Mouse (Mus musculus): Measurements from ENCODE around the gene Pfdn2. TPM values are rescaled to one million over a fixed set of nuclear protein-coding genes. Genes with fewer than 3 reads are reported as not detected.
"Not testable (repeated sequence)": the region's sequence is repeated elsewhere in the genome, so short reads cannot be mapped to it uniquely, and the experiment has no call there.

The Pfdn2 gene
- total RNA-seq (2021): 10 to 100 TPM; 85.7 to 91.7 TPM
- long read RNA-seq, experiment 1, transcript Pfdn2-202 (4 exons, 1,735 nt): major isoform, 80 of 101 reads
- long read RNA-seq, experiment 1, partial matches to known transcripts: 2 of 101 reads
- long read RNA-seq, experiment 1, other reads (novel, unspliced or antisense): 16 of 101 reads
- long read RNA-seq, experiment 2, transcript Pfdn2-202 (4 exons, 1,735 nt): major isoform, 76 of 90 reads
- long read RNA-seq, experiment 2, partial matches to known transcripts: 1 of 90 reads
- long read RNA-seq, experiment 2, other reads (novel, unspliced or antisense): 12 of 90 reads

DNA sequence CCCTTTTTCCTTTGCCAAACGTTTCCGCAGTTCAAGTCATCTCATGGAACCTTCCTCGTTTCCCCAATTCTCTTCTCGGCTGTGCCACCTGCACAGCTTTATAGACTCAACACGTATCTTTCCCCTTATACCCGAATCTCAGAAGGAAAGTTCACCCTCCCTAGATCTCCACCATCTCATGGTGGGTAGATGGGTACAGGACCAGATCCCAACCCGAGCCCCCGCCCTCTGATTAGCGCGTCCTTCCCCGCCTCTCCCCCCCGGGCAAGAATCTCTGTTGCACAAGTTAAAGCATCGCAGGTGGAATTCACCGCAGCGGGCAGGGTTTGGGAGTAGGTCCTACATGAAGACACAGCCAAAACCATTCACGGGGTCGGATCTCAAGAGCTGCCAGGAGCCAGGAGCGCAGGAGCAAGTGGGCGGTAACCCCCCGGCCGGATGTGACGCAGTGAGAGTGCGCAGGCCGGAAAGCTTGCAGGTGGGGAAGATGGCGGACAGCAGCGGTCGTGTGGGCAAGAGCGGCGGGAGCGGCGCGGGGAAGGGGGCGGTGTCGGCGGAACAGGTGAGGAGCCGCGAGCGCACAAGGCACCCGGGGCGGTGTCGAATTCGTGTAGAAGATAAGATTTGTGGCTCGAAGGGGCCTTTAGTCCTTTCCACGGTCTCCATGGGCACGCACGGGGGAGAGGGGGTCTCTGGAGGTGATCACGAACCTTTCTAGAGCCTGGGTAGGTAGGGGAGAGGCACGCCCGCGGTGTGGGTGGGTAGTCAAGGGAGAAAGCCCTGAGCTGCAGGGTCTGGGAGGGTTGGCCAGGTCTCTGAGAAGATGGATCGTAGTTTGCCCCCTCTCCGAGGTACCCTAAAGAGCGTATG, at the start of gene Pfdn2, which contains the start of gene Nit1:
TSS of gene Pfdn2 (plus strand) at position 446 of the 870 bp plus-strand sequence.
TSS of gene Nit1 (minus strand) at position 422 of the 870 bp plus-strand sequence.
- DNase-seq: peak; percentile 83 to 84
- intact Hi-C loops (cut with DNase I): no loop called here

DNA sequence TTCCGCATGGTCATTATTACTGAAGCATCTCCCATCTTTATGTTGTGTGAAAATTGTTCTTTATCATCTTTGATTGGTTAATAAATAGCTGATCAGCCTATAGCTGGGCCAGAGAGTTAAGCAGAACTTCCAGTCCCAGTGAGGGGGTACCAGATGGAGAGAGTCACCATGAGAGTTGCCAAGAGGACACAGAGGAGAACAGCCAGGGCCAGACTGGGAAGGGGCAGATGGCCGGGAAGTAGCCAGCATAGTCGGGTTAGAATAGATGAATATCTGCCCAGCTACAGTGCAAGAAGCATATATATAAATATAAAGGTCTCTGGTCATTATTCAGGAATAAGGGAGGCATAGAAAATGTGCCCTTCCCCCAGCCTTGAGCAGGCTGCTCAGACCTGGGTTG, 47.2 kb upstream of the Pfdn2 start:
- intact Hi-C loops (cut with DNase I): no loop called here
- DNase-seq: no peak

DNA sequence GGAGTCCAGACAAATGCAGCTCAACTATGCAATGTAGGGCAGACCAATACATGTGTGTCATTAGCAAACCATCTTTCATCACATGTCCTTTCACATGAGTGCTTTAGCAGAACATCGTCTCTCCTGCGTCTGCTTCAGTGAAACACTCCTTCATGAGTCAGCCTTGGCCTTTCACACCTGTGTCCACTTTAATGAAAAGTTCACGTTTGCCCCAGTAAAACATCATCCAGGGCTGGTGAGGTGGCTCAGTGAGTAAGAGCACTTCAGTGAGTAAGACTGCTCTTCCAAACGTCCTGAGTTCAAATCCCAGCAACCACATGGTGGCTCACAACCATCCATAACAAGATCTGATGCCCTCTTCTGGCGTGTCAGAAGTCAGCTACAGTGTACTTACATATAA, 39.3 kb upstream of the Pfdn2 start:
- DNase-seq: not testable (repeated sequence)

DNA sequence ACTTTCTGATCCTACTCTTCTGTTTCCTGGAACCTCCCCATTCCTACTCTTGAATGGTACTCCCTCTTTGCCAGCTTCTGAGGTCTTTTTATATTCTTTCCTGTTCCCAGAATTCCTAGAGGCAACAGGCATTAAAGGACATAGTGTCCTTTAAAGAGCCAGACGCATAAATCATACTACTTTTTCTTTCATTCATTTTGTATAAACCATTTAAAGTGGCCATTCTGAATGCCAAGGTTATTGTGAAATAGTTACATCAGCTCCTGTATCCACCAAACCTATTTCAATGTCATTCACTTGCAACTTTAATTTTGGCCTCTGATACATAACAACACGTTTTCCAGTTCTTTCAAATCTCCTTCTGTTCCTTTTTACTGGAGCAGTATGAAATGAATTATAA, 36.1 kb upstream of the Pfdn2 start:
- intact Hi-C loops (cut with DNase I): no loop called here

More for the DNA sequence above, 39.3 kb upstream of the Pfdn2 start:
- intact Hi-C loops (cut with DNase I): not testable (repeated sequence)

DNA sequence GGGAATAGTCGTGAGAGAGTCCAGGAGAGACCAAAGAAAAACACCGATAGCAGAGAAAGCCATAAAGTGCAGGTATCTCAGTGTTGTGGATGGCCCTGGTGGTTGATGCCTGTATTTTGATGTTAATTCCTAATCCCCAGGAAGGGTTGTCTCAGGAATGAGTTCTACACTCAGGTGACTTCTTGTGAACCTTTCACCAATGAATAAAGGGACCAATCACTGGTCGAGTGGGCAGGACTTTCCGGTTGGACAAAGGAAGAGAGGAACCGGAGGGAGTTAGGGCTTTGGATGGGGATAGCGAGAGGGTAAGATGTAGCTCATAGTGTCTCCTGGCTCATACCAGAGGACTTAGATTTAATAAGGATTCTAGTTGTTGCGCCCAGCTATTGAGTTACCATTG, 25.7 kb upstream of the Pfdn2 start:
- DNase-seq: no peak
- intact Hi-C loops (cut with DNase I): loop anchor here (5.0 kb wide), 1 partner anchor 38 kb away; no protein-coding TSS in a partner anchor

More for the DNA sequence above, 36.1 kb upstream of the Pfdn2 start:
- DNase-seq: no peak

DNA sequence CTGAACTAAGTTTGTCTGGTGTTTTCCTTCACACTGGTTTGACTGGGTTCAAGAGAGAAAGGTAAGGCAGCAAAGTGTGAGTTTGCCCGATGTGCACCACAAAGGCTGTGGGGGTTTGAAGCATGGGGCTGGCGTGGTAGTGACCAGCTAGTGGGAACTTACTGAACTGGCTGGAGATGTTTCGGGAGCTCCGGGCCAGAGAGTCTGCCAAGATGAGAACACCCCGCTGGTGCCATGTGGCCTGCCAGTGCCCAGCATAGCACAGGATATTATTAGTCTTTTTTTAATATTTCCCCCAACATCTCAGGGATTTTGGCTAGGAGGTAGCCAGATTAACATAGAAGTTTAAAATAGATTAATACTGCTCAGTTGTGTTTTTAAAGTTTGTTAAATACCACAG, 25.3 kb upstream of the Pfdn2 start:
- DNase-seq: no peak
- intact Hi-C loops (cut with DNase I): loop anchor here (5.0 kb wide), 1 partner anchor 37 kb away; no protein-coding TSS in a partner anchor

DNA sequence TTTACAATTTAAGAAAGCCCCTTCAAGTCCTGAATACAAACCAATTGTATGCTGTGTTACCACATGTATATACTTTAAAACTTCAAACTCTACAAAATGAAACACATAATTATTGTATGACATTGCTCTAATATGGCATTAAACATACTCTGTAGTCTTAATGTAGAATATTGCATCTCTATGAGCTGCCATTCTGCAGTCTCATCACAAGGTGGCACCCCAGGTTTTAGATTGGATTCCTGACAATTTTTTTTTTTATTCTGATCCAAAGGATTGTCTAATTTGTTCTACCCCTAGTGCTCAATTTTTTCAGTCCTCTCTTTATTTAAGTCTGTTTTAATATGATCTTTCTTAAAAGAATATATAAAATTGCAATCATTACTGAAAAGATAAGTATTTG, 24.1 kb upstream of the Pfdn2 start:
- intact Hi-C loops (cut with DNase I): loop anchor here (5.0 kb wide), 1 partner anchor 36 kb away; no protein-coding TSS in a partner anchor
- no peak for DNase-seq

DNA sequence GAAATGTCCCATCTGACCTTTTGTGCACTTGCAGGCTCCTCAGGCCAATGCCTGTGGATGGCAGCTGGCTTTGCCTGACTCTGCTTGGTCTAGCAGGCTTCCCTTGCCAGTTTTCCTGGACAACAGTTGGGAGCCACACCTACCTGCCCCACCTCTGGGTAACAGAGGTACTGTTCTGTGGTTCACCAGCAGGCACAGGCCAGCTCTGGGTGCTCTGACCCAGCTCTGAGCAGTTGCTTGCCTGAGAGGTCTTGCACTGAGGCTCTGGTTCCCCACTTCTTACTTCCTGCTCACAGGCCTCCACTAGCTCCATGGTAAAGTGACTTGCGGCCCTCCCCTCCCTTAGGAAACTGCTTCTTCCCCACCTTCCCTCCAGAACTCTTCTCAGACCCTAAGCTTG, 23.5 kb upstream of the Pfdn2 start:
- no peak for DNase-seq
- intact Hi-C loops (cut with DNase I): loop anchor here (5.0 kb wide), 1 partner anchor 35 kb away; no protein-coding TSS in a partner anchor

DNA sequence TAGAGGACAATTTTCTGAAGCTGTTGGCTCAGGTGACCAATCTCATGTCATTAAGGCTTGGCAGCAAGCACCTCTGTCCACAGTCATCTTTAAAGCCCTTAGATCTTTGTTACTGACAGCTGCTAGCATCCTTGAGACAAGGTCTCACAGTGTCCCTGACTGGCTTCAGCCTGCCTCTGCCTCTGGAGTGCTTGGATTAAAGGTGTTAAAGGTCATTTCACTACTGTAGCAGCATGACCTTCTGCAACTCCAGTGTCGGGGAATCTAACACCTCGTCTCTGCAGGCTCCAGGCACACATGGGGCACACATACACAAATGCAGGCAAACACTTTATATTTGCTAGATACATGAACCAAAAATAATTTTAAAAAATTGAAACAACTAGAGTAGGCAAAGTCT, 19.9 kb upstream of the Pfdn2 start:
- intact Hi-C loops (cut with DNase I): loop anchor here (5.0 kb wide), 1 partner anchor 33 kb away; no protein-coding TSS in a partner anchor
- DNase-seq: no peak

DNA sequence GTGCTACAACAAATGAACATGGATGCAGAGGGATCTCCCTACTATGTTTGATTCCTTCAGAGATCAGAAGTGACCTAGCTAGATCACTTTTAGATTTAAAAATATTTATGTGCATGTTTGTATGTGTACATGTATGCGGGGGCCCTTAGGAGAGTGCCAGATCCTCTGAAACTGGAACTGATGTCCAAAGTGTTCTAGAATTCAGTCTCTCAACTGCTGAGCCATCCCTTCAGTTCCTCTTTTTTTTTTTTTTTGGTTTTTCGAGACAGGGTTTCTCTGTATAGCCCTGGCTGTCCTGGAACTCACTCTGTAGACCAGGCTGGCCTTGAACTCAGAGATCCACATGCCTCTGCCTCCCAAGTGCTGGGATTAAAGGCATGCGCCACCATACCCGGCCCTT, 18.9 kb upstream of the Pfdn2 start:
- intact Hi-C loops (cut with DNase I): loop anchor here (5.0 kb wide), 1 partner anchor 34 kb away; no protein-coding TSS in a partner anchor
- not testable (repeated sequence) for DNase-seq

DNA sequence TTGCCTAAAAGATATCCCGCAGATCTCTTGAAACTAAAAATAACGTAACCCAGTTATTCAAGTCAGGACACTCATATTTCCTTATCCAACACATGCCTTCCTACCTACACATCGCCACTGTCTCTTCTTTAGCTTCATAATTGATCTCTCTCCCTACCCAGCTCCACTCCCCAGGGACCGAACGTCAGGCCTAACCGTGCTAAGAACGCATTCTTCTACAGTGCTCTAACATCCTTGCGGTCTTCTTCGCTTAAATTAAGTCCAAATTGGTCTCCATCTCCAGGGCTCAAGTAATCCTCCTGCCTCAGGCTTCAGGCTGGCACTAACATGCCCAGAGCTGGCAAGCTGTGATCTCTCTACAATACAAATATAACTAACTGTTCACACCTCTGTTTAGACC, 17.2 kb upstream of the Pfdn2 start:
- intact Hi-C loops (cut with DNase I): loop anchor here (5.0 kb wide), 1 partner anchor 36 kb away; no protein-coding TSS in a partner anchor
- DNase-seq: no peak

DNA sequence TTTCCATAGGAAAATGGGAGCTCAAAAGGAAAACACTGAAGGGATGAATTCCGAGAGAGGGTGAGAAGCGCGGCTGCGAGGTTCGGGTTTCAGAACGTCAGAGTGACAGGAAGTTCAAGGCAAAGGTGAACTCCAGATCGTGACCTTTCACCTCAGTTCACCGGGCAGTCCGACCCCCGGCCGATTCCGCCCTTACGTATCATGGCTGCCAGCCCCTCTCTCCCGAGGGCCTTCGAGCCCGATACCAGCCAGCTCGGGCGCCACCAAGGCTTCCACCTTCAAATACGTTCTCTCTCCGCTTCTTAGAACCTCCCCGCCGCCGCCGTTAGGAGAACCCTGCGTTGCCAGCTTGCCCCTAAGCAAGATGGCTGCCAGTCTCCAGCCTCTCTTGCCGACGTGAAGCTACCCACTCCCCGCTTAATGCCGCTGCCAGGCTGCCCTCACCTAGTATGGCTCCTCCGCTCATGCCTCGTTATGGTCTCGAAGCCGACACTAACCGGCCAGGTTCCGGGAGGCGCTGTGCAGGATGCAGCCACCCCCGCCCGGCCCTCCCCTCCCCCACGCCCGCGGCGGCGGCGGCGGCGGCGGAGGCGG, 16.5 kb upstream of the Pfdn2 start, which contains the start of gene Dedd:
TSS of gene Dedd (plus strand) at position 307 of the 594 bp plus-strand sequence.
- intact Hi-C loops (cut with DNase I): loop anchor here (5.0 kb wide), 1 partner anchor 37 kb away; no protein-coding TSS in a partner anchor

DNA sequence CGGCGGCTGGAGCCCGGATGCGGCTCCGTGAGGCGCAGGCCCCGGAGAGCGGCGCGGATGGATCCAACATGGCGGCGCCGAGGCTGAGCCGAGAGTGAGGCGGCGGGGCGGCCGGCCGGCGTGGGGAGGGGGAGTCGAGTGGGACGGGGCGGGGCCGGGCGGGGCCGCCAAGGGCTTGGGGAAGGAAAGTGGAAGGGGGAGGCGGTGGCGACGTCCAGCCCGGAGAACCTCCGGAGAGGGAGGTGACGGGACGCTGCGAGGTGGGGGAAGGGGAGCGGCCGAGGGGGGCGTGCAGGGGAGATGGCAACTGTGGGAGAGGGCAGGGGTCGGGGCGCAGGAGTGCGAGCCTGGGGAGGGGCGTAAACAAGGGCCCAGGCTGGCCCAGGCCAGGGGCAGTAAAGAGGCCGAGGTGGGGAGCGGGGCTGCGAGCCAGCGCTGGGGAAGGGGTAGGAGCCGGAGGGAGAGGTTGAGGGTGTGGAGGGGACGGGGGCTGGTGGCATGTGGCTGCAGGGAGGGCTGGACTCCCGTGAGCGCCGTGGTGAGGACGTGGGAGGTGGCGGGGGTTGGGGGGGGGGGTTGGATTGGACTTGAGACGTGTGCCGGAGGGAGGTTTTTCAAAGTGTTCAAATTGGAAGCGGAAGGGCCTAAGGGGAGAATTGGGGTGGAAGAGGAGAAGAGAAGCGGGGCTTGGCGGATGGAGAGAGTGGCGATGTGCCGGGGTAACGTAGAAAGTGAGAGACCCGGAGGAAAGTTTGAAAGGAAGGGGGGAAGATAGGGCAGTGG, 15.8 kb upstream of the Pfdn2 start:
- no peak for DNase-seq
- intact Hi-C loops (cut with DNase I): loop anchor here (1.0 to 5.0 kb wide), 2 partner anchors 15 to 37 kb away; no protein-coding TSS in a partner anchor

More for the DNA sequence above, 16.5 kb upstream of the Pfdn2 start, which contains the start of gene Dedd:
- peak; percentile 86 to 90 for DNase-seq

DNA sequence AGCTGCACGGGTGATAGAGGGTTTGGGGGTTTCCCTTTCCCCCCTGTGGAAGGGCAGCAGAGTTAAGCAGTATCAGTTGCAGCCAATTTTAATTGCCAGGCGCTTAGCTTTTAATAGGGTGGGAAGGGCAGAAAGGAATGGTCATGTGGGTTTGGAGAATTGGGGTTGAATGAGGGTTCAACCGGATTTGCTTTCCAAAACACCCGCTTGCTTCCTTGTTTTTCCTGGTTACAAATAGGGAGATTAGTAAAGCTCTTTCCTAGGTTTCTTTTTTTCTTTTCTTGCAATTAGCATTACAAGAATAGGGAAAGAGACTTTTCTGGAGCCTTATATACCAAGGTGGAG, 15.3 kb upstream of the Pfdn2 start:
- no peak for DNase-seq

DNA sequence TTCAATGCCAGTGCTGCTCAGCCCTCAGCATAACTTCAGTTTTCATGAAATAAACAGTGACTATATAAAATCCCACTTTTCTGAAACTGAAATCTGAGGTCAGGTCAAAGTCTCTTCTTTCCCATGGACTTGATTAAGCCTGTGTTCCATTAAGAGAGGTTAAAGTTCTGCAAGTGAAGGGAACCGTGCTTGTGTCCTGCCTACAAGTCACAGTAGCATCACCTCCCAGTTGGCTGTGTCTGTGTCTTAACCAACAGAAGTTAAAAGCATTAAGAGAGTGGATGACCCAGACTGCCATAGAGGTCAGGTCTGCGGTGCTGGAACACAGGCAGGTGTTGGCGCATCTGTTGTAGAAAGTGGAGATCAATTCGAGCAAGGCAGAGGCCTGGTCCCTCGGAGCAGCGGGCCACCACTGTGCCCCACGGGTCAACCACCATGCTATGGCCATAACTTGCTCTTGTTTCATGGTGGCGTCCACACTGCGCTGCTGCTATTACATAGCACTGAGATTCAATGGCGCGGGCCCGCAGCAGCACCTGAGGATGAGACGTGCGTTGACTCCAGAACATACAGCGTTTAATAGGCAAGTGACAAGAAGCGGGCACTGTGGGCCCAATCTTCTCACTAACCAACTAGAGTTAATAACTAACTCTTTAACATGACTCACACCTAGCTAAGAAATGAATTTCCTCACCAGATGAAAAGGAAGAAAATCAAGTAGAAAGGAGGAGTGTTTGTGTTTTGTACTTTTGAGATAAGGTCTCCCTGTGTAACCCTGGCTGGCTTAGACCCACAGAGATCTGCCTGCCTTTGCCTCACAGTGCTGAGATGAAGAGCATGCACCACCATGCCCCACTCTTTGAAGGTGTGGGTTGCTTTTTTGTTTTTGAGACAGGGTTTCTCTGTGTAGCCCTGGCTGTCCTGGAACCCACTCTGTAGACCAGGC, 2.9 kb upstream of the Pfdn2 start:
- no peak for DNase-seq
- intact Hi-C loops (cut with DNase I): no loop called here

More for the DNA sequence above, 15.3 kb upstream of the Pfdn2 start:
- intact Hi-C loops (cut with DNase I): loop anchor here (1.0 kb wide), 1 partner anchor 14 kb away; no protein-coding TSS in a partner anchor

DNA sequence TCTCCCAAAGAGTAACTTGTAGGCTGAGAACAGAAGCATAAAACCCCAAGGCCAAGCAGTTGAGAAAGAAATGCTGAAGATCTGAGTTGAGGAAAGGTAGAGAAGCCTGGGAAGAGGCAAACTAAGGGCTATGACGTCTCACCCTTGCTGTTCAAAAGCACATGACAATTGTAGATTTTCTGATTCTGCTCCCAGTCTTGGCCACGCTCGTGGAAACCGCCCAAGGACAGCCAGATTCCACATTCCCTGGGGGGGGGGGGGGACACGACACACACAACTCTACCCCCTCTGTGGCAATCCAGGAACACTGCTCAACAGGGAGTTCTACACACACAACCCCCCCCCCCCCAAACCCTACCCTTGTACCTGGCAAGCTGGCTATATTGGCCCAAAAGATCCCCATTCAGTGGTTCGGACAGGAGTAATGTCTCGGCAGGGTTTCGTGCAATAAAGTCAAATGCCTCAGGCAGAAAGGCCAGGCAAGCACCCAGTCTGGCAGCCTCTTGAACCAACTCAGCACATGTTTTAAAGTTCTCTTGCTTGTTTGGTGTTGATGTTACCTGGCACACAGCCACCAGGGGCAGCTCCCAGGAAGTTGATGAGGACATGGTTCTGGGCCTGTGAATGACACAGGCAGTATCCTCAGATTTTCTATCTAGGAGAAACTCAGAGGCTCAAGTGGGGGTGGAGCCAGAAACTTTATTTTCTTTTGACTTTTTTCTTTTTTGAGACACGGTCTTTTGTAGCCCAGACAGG, 1.4 kb upstream of the Pfdn2 start:
- intact Hi-C loops (cut with DNase I): loop anchor here (1.0 kb wide), 1 partner anchor 14 kb away; no protein-coding TSS in a partner anchor
- no peak for DNase-seq

DNA sequence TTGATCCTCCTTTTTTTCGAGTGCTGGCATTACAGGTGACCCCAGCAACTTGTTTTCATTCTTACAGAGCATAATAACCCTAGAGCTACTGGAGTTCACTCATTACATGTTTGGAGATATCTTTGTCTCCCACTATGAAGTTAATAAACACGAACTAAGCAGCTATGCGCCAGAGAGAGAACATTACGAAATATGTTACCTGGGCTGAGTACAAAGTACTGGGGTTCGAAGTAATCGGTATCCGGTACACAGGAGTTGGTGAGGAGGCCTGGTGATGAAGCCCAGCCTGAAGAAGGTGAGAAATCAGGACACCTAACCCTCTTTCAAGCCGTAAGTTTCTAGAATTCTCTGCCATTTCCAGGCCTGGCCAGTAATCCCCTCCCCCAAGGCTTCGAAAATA, 755 bp upstream of the Pfdn2 start:
- intact Hi-C loops (cut with DNase I): loop anchor here (1.0 kb wide), 1 partner anchor 14 kb away; no protein-coding TSS in a partner anchor
- no peak for DNase-seq

DNA sequence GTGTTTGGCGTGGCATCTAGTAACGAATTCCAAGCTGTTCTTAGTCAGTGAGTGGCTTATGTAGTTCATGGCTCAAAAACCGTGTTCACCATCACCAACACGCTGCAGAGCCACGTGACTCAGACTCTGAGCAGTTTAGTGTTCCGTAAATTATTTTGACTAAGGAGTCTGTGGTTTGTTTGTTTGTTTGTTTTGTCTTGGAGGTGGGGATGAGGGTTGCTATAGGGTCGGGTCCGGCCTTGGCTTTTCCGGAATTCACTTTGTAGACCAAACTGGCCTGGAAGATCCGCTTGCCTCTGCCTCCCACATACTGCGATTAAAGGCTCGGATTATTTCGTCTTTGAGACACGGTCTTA, 603 bp downstream of the Pfdn2 start:
- intact Hi-C loops (cut with DNase I): no loop called here

More for the DNA sequence above, 603 bp downstream of the Pfdn2 start:
- DNase-seq: no peak
